Mouse (Mus musculus): ENCODE results near the gene Lrch1. TPM values are rescaled to one million over a fixed set of nuclear protein-coding genes. Genes with fewer than 3 reads are reported as not detected.
A peak's percentile ranks its signal among the peaks of the same experiment; 100 is the strongest.

The Lrch1 gene
- total and polyA plus RNA-seq, 3 experiments = 4.7 to 15.0 (median 10.8) TPM

GRCm38 (mm10) chr14:74922039-74922736 is 25.5 kb downstream of the Lrch1 start:
- no peak for DNase-seq

GRCm38 (mm10) chr14:74921471-74921870 is 26.2 kb downstream of the Lrch1 start:
- no peak for DNase-seq

- DNase-seq = no peak
Observed at GRCm38 (mm10) chr14:74919132-74919531, 28.5 kb downstream of the Lrch1 start.

DNA sequence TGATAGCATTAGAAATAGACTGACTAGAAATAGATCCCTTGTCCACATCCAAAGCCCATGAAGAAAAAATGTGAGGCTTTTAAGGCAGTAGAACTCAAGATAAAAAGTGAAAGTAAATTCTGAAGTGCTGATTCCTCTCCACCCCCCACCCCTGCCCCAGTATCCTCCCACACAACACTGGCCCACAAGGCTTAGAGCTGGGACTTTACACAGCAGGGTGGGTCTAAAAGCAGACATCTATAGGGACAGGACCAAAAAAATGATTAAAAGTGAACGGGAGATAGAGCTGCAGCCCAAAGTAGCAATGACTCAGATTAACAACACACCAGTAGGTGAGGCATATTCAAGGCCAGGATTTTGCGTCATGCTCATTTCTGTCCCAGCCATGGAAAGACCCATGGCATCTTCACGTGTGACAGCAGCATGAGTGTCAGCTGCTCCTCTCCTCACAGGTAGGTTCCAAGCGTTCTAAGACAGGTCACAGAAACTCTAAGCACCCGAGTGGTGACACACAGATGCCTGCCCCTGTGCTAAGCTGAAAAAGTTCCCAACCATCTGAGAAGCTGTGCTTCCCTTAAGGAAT is 29.1 kb downstream of the Lrch1 start:
- DNase-seq = peak; percentile 58

GRCm38 (mm10) chr14:74917504-74918124 is 30.1 kb downstream of the Lrch1 start:
- no peak for DNase-seq

DNA sequence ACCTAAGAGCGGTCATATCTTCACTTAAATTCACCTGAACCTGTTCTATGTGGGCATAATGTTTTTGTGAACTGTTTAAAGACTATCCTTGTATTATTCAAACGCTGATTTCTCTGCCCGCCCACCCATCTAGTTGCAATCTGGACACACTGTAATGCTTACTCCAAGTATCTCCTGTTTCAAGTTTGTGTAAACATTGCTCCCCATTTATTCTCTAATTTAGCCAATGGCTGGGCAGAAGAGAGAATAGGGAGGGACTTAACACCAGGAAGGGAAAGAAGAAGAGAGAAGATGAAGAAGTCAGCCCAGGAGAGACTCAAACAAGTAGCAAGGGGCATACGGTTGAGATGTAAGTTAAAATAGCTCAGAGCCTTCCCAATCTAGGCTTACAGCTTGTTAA is 31.0 kb downstream of the Lrch1 start:
- no peak for DNase-seq

- no peak for DNase-seq
Observed at GRCm38 (mm10) chr14:74916075-74916474, 31.6 kb downstream of the Lrch1 start.

DNA sequence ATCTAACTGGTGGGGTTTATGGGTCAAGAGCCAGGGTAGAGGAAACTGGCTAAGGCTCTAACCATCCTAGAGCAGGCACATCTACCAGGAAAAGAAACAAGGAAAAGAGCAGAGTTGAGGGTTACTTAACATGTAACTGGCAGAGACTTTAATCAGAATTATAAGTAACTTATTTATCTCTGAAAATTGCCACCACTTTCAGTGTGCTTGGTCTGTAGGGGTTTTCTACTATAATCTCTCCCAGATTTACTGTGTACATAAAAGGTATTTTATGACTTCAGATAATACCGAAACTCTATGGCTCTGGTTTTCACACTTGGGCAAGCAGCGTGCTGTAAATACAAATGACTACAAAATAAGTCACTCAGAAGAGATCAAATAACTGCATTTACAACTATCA is 32.0 kb downstream of the Lrch1 start:
- DNase-seq = no peak

DNA sequence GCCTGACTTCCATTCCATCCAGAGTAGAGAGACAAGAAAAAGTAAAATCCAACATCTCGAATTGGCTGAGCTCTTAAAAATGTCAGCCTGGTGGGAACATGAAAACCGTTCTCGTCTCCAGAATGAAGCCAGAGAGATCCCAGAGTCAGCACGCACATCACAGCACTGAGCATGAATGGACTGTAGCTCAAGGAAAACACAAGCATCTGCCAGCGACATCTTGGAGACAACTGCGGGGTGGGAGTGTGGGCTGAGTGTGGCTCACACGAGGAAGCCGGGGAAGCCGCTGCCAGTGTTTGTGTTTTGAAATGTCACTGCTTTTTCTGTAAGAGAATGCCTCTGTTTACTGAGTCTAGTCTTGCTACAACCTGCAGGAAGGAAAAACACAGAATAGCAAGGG is 32.7 kb downstream of the Lrch1 start:
- no peak for DNase-seq

GRCm38 (mm10) chr14:74913381-74914230 is 34.1 kb downstream of the Lrch1 start:
- peak; percentile 65 for DNase-seq

DNA sequence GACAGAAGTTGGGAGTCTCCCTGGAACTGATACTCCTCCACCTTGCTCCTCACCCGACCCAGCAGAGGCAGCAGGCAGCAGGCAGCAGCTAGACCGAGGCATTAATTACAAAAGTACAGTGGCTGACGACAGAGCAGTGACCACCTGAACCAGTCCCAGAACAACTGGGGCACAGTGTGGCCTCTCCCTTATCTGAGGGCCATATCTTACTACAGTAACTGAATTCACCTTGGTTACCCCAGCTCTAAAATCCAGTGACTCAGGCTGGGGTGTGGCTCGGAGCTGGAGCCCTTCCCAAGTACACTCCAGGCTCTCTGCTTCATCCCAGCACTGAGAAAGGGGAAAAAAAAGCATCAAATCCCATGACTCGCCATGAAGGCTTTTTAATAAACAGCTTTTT is 37.3 kb downstream of the Lrch1 start:
- DNase-seq = peak; percentile 81

DNA sequence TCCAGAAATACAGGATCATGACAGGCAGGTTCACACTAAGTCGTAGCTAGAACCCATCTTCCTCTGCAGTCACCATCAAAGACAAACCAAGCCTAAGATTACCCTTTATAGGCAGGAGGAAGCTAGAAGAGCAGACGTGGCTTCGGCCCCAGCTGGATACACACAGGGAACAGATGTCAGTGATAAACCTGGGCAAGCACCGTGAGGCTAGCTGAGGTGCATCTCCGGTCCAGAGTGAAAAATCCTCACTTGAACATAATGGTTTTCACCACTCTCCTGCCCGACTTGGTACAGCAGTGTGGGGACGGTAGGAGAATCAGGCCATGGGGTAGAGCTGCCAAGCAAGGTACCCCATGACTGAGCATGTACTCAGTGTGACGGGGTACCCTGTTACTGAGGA is 38.7 kb downstream of the Lrch1 start:
- DNase-seq = no peak

- DNase-seq = no peak
Observed at GRCm38 (mm10) chr14:74908250-74908649, 39.4 kb downstream of the Lrch1 start.

GRCm38 (mm10) chr14:74907706-74908105 is 40.0 kb downstream of the Lrch1 start:
- no peak for DNase-seq

- no peak for DNase-seq
Observed at GRCm38 (mm10) chr14:74905990-74906389, 41.7 kb downstream of the Lrch1 start.

DNA sequence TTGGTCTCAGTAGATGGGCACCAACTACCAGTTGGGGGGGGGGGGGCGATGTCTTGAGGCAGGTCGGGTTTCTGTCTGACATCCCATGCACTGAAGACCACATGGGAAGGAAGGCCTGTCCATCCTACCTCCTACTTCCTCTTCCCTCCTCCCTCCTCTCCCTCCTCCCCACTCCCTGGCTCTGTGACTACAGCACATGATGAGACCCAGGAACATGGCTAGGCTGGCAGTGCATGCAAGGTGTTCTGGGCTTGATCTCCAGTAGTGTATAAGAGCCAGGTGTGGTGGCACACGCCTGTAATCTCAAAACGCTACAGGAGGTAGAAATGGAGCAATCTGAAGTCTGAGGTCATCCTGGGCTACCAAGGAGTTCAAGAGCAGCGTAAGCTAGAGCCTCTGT is 43.2 kb downstream of the Lrch1 start:
- no peak for DNase-seq

GRCm38 (mm10) chr14:74903047-74903446 is 44.6 kb downstream of the Lrch1 start:
- peak; percentile 48 for DNase-seq

DNA sequence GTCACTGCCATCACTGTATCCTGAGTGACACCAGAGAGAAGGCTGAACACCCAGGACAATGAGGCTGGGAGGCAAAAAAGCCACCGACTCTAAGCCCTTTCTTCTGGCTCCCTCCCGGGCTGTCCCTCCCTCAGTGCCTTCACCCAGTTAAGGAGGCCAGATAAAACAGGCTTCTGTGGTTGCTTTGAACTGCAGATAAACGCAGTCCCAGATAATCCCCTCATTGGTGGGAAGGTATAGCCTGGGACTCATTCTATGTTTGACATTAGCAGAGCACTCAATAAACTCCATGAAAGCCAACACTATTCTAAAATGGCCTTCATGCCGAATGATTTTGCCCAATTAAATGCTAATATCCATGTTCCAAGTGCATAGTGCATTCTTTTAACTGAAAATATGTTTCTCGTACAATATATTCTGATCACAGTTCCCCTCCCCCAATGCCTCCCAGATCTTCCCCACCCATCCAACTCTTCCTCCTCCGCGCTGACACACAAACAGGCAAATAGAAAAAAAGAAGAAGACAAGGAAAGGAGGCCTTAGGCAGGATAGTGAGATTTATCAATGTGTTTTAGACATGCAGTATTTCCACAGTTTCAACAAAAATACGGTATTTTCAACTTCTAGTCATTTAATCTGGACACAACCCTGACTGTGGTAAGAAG is 46.8 kb downstream of the Lrch1 start:
- no peak for DNase-seq

DNA sequence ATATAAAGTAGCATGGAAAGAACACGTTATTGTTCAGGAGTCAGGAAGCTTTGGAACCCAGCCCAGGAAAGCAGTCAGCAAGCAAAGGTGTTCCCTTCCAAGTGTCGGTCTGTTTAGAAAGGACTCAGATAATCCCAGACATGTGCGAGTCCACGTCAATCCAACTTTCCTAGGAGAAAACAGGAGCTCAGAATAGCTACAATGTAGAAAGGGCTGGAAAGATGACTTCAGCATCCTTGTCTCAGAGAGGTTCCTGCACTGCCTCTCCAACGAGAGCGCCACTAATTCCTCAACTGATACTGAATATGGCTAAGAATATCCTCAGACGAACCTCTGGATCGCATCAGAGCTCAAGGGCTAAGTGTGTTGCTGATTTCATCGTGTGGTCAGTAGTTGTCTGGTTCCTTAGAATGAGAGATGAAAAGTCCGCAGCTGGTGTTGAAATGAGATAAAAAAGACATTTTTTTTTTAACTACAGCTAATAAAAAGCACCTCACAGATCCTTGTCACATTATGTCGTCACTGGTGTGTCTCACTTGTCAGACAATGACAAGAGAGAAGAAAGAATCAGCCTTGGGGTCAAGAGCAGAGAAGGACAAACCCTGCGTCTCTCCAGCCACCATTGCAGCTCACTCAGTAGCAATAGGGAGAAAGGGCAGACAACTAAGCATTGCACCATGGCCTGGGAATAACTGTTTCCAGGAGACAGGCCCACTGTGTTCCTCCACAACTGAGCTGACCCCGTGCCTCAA is 47.5 kb downstream of the Lrch1 start:
- no peak for DNase-seq

- DNase-seq = peak; percentile 48
Observed at GRCm38 (mm10) chr14:74898939-74899338, 48.7 kb downstream of the Lrch1 start.

DNA sequence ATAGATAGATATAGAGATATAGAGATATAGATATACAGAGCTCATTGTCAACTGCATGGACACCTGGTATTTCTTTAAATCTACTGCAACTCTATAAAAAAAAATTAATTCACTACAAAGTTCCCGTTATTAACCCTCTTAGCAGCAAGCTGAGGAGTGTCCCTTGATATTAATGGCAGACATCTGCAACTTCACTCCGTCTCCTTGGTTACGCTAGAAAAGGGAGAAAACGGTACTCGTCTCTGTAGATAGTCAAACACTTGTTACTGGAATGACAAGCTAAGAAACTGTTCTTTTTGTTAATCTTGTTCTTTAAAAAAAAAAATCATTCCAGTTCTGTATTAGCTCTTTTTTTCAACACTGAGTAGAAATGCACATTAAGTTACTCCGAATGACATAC is 54.0 kb downstream of the Lrch1 start:
- DNase-seq = no peak

Measured in adrenal gland, adult 2 months (tissue).